Mouse (Mus musculus) small intestine, adult 2 months (tissue): ENCODE data around the gene Arsb. TPM values are rescaled to one million over a fixed set of nuclear protein-coding genes. Genes with fewer than 3 reads are reported as not detected.

ENCODE experiments used
- H3K27ac ChIP-seq: fragments of 200-500 bp; 2 replicates; pipeline ENCODE4 v1.5.1; 2012; ENCODE audit warnings: low read depth, low read length, control low read depth, inconsistent platforms; ENCODE audit not compliant: insufficient read depth
- H3K27me3 ChIP-seq: fragments of 200-500 bp; 2 replicates; pipeline ENCODE4 v1.6.1; 2012; ENCODE audit warnings: mild to moderate bottlenecking, moderate library complexity, low read length, inconsistent platforms; ENCODE audit not compliant: control insufficient read depth, insufficient read depth
- H3K36me3 ChIP-seq: fragments of 200-500 bp; 2 replicates; pipeline ENCODE4 v1.6.1; 2012; ENCODE audit warnings: mild to moderate bottlenecking, low read length, control low read depth, inconsistent platforms; ENCODE audit not compliant: control insufficient read depth, insufficient read depth
- H3K4me1 ChIP-seq: fragments of 200-500 bp; 2 replicates; pipeline ENCODE4 v1.6.1; 2012; ENCODE audit warnings: low read length, inconsistent platforms, mixed read lengths; ENCODE audit not compliant: control insufficient read depth, insufficient read depth, insufficient read length
- H3K4me3 ChIP-seq: fragments of 200-500 bp; 2 replicates; pipeline ENCODE4 v1.5.1; 2012; ENCODE audit warnings: low read depth, mild to moderate bottlenecking, control low read depth, inconsistent platforms, low read length, moderate library complexity
- CTCF ChIP-seq: fragments of 200-500 bp; IDR thresholded peaks from 2 replicates; pipeline ENCODE4 v1.5.1; 2012; ENCODE audit warnings: low read depth, mild to moderate bottlenecking, control low read depth, inconsistent platforms, low read length, moderate library complexity, mixed read lengths; ENCODE audit not compliant: insufficient replicate concordance, insufficient read length; ENCODE audit errors: extremely low read depth
- POLR2A ChIP-seq: fragments of 200-500 bp; IDR thresholded peaks from 2 replicates; pipeline ENCODE4 v1.6.1; 2012; ENCODE audit warnings: low read depth, mild to moderate bottlenecking, control low read depth, inconsistent platforms, low read length, moderate library complexity
- WGBS: fragments of 180-500 bp; shearing (Covaris S2); methylation state at CpG from one replicate; pipeline ENCODE4 v1.1.7; 2018; 5-methylcytosine and 5-hydroxymethylcytosine counted together
- polyA plus RNA-seq: library from polyadenylated mRNA; depleted of rRNA; stranded (reverse); fragments of >200 nt; gene quantifications from 2 replicates; pipeline ENCODE4 v1.2.3, GENCODE M21; 2012

The Arsb gene
- polyA plus RNA-seq, 1 experiment = 6.3 TPM

DNA sequence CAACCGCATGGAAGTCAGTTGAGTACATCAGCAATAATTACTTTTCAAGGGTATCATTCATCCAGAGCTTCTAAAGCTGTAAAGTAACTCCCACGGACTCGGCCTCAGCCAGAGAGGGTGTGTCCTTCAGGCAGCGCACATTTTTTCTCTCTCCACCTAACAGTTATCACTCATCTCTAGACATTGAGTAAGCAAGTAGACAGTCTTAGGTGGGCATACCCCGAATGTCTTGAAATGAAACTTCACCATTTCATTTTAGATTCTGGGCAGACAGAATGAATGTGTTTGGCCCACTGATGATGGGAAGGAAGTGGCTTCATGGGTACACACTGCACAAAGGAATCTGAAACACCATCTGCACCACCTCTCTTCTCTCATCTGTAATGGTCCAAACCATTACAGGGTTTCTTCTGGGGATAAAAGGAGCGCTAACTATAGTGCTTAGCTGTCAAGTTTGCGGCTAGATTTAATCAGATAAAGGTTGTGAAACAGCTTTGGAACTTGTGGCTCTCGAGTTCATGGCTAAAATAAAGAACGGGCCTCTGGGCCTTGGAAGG, 321 bp upstream of the Arsb start:
- H3K27me3 ChIP-seq = no peaks in the 10 kb centered on the region
- no peak overlapping the region for H3K27ac ChIP-seq
- peak overlapping the region; percentile 64 for H3K4me3 ChIP-seq
- 14% methylated on average over 9 of the region's 9 CpGs for WGBS
- TF ChIP-seq POLR2A = no peak
- no peak for TF ChIP-seq CTCF
- H3K36me3 ChIP-seq = no peaks in the 10 kb centered on the region
- no peaks in the 10 kb centered on the region; the same call in 1 of the 2 replicates for H3K4me1 ChIP-seq

DNA sequence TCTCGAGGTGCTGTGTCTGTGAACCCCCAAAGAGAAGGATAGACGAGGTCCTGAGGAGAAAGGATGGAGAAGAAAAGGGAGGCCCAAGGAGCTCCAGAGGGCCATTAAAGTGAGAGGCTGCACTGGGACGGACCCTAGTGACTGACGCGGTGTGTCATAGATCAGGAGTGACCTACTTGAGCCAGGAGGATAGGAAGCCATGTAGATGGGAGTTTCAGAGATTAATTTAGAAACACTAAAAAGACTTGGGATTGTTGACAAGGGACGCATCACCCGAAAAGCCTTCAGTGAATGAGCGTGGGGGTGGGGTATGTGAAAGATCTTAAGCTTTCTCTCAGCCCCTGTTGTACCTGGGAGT, 828 bp downstream of the Arsb start:
- H3K27ac ChIP-seq = peak overlapping the region; percentile 45
- TF ChIP-seq POLR2A (no peak), CTCF (no peak)

DNA sequence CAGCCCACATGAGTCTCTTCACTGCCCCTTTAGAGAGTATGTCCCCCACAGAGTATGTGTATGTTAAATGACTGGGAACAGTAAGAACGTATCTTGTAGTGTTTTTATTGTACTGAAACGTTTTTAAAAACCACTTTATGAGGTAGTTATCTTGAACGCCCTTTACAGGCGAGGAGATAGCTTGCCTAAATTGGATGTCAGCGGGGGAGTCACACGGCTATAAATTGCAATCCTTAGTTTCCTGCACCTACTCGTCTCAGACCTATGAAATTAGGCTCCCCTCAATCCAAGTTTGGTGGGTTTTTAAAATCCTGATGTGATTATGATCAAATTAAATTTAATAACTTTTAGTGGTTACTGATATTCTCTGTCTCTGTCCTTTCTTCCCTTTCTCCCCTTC, 1.4 kb downstream of the Arsb start:
- no peak overlapping the region for H3K4me3 ChIP-seq
- no peak for TF ChIP-seq CTCF
- TF ChIP-seq POLR2A = no peak
- H3K27ac ChIP-seq = no peak overlapping the region
- WGBS = 32% methylated on average over 7 of the region's 7 CpGs
- no peaks in the 10 kb centered on the region; the same call in 1 of the 2 replicates for H3K4me1 ChIP-seq
- H3K27me3 ChIP-seq = no peaks in the 10 kb centered on the region
- no peaks in the 10 kb centered on the region for H3K36me3 ChIP-seq

More for the DNA sequence above, 828 bp downstream of the Arsb start:
- H3K4me3 ChIP-seq = peak overlapping the region; percentile 64
- 4% methylated on average over 8 of the region's 8 CpGs for WGBS
- H3K4me1 ChIP-seq = no peaks in the 10 kb centered on the region; the same call in 1 of the 2 replicates
- H3K27me3 ChIP-seq = no peaks in the 10 kb centered on the region
- H3K36me3 ChIP-seq = no peaks in the 10 kb centered on the region

DNA sequence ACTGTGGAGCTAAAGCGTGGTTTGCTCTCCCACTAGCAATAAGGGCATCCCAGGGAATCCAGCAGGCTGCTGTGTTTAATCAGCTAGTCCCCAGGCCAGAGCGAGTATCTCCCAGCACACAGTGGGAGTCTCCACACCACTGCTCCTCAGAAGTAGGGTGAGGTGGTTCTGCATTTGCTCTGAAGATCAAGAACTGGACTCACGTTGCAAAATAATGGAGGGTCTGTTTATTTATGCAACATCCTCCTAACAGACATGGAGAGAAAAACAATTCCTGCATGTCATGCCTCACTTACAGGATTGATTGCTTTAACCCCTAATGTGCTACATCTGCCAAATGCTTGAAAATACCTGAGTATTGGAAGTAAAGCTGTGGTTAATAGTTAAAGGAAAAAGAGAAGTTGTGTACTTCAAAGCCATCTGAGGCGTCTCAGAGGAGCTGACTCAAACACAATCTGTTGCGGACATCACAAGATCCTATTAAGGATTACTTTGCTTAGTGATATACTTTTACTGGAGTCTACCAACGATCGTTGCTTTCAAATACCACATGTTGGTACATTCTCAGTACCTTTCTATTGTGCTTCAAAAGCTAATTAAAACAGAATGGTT, 2.4 kb downstream of the Arsb start:
- Histone ChIP-seq H3K4me1 (no peaks in the 10 kb centered on the region; the same call in 1 of the 2 replicates), H3K27ac (no peak overlapping the region)

DNA sequence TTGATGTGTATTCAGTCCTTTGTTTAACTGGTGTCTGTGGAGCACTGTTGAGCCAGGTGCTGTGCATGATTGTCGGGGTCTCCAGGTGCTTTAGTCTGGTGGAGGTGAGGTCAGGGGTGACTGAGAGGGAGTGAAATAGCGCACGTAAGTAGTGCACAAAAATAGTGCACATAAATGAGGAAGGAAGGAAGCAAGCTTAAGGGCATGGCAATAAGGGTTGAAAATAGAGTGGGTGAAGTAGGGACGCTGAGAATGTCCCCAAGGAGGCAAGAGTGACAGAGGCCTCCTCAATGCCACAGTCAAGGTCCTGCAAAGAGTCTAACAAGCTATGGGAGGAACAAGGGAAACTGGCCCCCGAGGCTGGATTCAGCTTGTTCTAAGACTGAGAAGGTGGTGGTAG, 11.4 kb downstream of the Arsb start:
- Histone ChIP-seq H3K36me3 (no peaks in the 10 kb centered on the region), H3K4me3 (no peak overlapping the region), H3K27ac (no peak overlapping the region), H3K27me3 (no peaks in the 10 kb centered on the region), H3K4me1 (0 out of 2 replicates have a peak, but pooled peaks cover 2% of the 10 kb centered on the region)
- 74% methylated on average over 5 of the region's 5 CpGs for WGBS
- no peak for TF ChIP-seq CTCF
- no peak for TF ChIP-seq POLR2A

More for the DNA sequence above, 2.4 kb downstream of the Arsb start:
- Histone ChIP-seq H3K4me3 (no peak overlapping the region), H3K27me3 (no peaks in the 10 kb centered on the region), H3K36me3 (no peaks in the 10 kb centered on the region)
- whole genome bisulfite sequencing = 80% methylated on average over 7 of the region's 7 CpGs
- TF ChIP-seq CTCF (no peak), POLR2A (no peak)

DNA sequence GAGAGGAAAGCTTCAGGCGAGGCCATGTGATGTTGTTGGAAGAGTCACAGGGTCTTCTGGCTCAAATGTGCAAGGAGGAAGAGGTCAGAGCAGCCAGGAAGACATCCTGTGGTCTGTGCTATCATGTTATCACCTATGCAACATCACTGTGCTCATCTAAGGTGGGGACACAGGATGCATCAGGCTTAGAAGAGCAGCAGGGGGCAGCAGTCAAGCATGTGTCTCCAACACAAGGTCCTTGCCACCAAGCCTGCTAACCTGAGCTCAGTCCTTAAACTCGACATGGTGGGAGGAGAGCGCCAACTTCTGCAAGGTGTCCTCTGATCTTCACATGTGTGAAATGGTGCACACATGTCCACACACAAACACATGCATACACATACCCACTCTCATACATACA, 13.9 kb downstream of the Arsb start:
- TF ChIP-seq CTCF (peak; percentile 34; the same call in 1 of the 2 replicates), POLR2A (no peak)
- no peaks in the 10 kb centered on the region for H3K27me3 ChIP-seq
- H3K4me3 ChIP-seq = no peak overlapping the region
- H3K36me3 ChIP-seq = no peaks in the 10 kb centered on the region
- H3K4me1 ChIP-seq = 0 out of 2 replicates have a peak, but pooled peaks cover 2% of the 10 kb centered on the region
- WGBS = 75% methylated on average over 3 of the region's 3 CpGs
- no peak overlapping the region for H3K27ac ChIP-seq

DNA sequence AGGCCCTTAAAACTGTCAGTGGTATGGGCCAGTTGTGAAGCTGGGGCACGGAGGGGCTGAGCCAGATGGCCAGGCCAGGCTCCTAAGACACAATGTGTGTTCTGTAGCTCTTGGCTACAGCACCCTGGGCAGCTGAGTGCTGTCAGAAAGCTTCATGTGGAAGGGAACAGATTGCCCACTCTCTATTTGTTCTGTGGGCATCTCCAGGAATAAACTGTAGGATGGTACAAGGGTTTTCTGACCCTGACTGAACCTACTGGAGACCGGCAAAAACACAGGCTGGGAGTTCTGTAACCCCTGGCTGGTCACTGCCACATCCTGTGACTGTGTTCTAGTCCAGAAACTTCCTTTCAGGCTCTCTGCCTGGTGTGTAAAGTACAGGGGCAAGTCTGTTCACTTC, 14.6 kb downstream of the Arsb start:
- H3K36me3 ChIP-seq = no peaks in the 10 kb centered on the region
- 0 out of 2 replicates have a peak, but pooled peaks cover 2% of the 10 kb centered on the region for H3K4me1 ChIP-seq
- no peak overlapping the region for H3K27ac ChIP-seq
- H3K4me3 ChIP-seq = no peak overlapping the region
- WGBS = 81% methylated on average over 2 of the region's 2 CpGs
- no peak for TF ChIP-seq POLR2A
- TF ChIP-seq CTCF = no peak
- H3K27me3 ChIP-seq = no peaks in the 10 kb centered on the region
